Mouse (Mus musculus) v-Abl transformed pro-B cells (cell line): ENCODE measurements around the gene Uprt.

Source experiments
- in situ Hi-C, 2 experiments: fragments of 400-800 bp; cut with MboI; formaldehyde crosslinking; loops; one replicate each; pipeline ENCODE4 v1.15.1; 2025; ENCODE audit not compliant: unreplicated experiment in 2 of 2

The Uprt gene

DNA sequence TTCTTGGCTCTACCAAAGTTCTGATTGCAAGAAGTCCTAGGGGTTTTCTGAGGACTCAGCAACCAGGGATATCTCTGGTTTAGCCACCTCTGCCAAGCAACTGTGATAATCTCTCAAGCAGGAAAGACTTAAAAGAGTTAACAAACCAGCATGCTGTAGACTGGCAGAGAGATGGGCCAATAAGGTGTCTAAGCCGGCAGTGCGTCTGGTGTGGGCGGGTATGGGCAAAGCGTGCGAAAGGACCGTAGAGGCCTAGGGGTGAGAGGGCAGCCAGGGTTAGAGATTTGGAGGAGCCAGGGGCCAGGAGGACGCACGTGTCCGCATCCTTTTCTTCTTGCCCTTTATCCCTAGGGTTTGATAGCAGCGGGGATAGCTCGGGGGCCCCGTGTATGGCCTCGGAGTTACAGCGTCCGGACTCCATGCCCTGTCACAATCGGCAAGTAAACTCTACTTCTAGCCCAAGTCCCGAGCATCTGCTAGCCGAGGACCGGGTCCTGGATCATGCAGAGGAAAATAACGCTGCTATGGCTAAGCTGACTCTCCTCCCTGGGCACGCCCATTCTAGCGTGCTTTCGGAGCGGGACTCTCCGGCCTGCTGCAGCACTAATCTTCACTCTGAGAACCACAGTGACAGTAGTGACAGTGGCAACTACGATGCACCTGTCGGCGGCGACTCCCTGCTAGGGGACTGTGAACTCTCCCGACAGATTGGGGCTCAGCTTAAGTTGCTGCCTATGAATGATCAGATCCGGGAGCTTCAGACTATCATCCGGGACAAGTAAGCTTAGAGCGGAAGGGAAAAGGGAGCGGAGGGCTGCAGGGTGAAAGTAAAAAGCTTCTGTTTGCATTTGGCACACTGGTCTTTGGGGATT, at the start of gene Uprt:
TSS of gene Uprt (plus strand) at position 247 of the 872 bp plus-strand sequence.
- in situ Hi-C loops, result loop anchor here in 1 of 2 experiments (10.0 to 25.0 kb wide), 2 partner anchors 522 to 871 kb away; no protein-coding TSS in a partner anchor

DNA sequence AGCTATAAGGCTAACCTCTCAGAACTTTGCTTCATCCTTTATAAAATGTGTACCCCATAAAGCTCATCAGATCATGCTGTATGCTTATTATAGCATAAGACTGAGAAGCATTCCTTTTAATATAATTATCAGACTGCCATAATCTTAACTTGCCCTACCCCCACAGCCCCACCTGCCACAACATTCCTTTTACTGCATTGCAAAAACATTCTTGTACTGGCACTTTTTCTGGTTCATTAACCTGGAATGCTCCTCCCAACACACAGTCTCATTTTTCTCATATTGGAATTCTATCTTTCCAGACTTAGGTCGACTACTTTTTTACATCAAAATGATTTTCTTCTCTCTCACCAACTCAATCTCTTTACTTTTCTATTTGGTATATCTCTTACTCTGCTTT, 49.2 kb upstream of the Uprt start:
- in situ Hi-C loops, result no loop called here

DNA sequence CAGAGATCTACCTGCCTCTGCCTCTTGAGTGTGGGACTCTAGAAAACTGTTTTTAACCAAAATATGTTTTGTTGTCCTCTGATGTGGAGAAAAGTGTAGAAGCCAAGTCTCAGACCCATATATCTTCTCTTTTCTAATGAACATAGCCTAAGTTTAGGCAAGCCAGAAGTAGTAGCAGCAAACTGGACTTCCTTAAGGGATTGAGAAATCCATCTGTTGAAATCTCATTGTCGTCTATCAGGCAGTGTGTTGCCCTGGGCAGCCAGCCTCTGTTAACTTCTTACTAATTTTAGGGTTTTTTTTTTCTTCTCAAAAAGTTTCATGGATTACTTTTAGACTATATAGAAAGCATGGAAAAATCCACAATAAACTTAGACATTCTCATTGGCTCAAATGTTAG, 30.2 kb upstream of the Uprt start:
- in situ Hi-C loops, result no loop called here

DNA sequence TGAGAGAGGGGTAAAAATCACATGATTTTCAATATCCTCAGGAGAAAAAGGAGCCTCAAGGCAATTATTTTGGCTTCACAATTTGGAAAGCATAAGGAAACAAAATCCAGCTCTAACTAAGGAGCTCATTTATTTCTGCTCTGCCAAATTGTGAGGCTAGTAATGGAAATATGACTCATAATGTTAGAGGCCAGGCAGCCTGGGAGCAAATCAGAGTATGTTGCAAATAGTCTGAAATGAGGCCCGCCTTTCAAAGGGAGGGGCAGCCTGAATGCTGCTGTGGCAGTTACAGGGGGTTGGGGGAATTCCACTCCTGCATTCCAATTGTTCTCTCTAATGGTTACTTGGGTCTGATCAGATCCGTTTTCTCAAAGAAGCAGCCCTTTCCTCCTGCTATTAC, 20.9 kb upstream of the Uprt start:
- in situ Hi-C loops, result no loop called here

GRCm38 (mm10) chrX:104464376-104464775, 18.2 kb upstream of the Uprt start:
- in situ Hi-C loops, result no loop called here

- in situ Hi-C loops, result loop anchor here in 1 of 2 experiments (25.0 kb wide), 1 partner anchor 866 kb away; no protein-coding TSS in a partner anchor
These were observed 4.6 kb upstream of the Uprt start for GRCm38 (mm10) chrX:104478041-104478440.

DNA sequence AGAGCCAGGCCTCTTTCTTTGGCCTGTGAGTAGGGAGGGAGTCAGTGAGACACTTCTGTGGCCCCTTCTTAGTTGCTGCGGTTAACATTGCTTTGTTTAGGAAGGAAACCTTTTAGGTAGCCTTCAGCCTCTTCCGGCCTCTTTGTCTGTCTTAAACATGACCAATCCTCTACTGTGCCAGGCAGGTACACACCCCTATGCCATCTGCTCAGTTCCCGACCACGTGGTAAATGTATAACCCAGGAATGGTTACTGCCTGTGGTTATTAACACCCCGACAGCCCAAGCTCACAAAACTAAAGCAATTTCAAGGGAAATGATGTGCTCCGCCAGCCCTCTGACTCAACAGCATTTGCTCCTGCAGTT, 808 bp downstream of the Uprt start:
- in situ Hi-C loops, result loop anchor here in 1 of 2 experiments (10.0 to 25.0 kb wide), 2 partner anchors 521 to 871 kb away; no protein-coding TSS in a partner anchor

GRCm38 (mm10) chrX:104485596-104485995, 3.0 kb downstream of the Uprt start:
- in situ Hi-C loops, result loop anchor here in 1 of 2 experiments (10.0 to 25.0 kb wide), 2 partner anchors 519 to 873 kb away; no protein-coding TSS in a partner anchor

- in situ Hi-C loops, result loop anchor here in 1 of 2 experiments (10.0 to 25.0 kb wide), 2 partner anchors 517 to 876 kb away; no protein-coding TSS in a partner anchor
These were observed 5.4 kb downstream of the Uprt start for GRCm38 (mm10) chrX:104488036-104488435.

- in situ Hi-C loops, result loop anchor here in 1 of 2 experiments (10.0 to 25.0 kb wide), 2 partner anchors 516 to 877 kb away; no protein-coding TSS in a partner anchor
These were observed 6.4 kb downstream of the Uprt start for GRCm38 (mm10) chrX:104488870-104489467.

DNA sequence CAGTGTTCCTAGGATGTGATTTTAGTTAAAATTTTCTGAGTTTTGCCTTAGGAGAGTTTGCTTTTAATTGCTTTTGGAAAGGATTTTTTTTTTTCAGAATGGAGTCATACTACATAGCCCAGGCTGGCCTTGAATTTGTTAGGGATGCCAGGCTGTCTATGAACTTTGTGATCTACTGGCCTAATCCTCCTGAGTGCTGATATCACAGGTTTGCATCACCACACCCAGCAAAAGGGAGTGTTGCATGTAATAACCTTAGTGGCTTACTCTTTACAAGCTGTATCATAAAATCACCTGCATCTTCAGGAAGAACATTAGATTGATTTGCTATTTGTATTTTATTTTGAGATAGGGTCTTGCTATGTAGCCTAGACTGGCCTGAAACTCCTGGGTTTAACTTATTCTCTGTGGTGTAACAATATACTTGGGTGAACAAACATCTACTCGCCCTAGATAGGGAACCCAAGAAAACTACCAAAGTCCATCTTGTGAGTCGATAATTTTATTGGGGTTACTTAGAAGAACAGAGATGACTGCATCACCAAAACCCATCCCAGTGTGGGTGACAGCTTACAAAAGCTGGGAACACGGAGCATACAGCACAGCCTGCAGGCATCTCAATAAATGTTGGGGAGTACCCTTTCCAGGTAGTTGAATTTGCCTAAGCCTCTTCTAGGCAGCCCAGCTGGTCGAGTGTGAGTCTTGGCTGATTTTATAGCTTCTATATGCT, 7.2 kb downstream of the Uprt start:
- in situ Hi-C loops, result loop anchor here in 1 of 2 experiments (10.0 to 25.0 kb wide), 2 partner anchors 515 to 877 kb away; no protein-coding TSS in a partner anchor

DNA sequence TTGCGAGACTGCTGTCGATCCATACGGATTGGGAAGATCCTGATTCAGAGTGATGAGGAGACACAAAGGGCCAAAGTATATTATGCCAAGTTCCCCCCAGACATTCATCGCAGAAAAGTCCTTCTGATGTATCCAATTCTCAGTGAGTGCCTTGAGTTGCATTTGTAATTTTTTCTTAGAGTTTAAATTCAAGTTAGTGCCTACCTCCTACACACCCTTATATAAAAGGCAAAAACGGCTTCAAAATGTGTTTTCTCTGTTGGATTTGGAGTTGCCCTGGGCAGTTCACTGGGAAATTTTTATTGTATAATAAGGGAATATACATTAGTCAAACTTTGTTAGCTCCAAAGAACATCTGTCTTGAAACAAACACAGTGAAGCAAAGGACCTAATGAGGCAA, 19.1 kb downstream of the Uprt start:
- in situ Hi-C loops, result no loop called here

GRCm38 (mm10) chrX:104542635-104543034, 60.0 kb downstream of the Uprt start:
- in situ Hi-C loops, result no loop called here

- in situ Hi-C loops, result no loop called here
These were observed 61.4 kb downstream of the Uprt start for GRCm38 (mm10) chrX:104543919-104544595.

- in situ Hi-C loops, result no loop called here
These were observed 62.7 kb downstream of the Uprt start for GRCm38 (mm10) chrX:104545283-104545682.
